Mouse (Mus musculus): ENCODE results near the gene Zfhx3.

DNA sequence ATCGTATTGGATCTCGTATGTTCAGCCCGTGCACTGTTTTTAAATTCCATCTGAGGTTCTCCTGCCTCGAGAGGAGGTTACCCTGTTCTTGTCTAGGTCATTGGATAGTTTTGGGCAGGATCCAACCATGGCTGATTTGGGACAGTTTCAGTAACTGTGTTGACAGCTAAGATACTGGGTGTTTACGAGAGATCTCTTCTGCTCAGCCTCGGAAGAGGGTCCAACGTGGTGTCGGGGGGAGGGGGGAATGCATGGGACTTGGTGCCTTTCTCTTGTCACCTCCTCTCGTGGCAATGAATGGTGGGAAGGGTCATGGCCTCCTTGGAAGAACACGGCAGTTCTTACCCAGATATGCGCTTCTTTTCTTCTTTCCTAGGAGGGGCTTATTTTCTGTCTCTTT is 892.7 kb downstream of the Zfhx3 start:
- TF ChIP-seq CTCF (IDR thresholded peaks at IDR 0.05), result no peak
- no peak for TF ChIP-seq EP300 (IDR thresholded peaks at IDR 0.05)
